Mouse (Mus musculus) adrenal gland, postnatal 25 days (tissue): ENCODE data around the gene Pcsk5. TPM values are rescaled to one million over a fixed set of nuclear protein-coding genes. Genes with fewer than 3 reads are reported as not detected.

ENCODE experiments used
- DNase-seq: peaks from one replicate; pipeline ENCODE4 v3.0.0; 2021; ENCODE audit warnings: mixed read lengths
- total RNA-seq: library from RNA; stranded (reverse); gene quantifications from 2 replicates; pipeline ENCODE4 v1.2.3, GENCODE M21; 2021

Pcsk5 gene
- total RNA-seq, 1 experiment from 2014 or later, result 185 TPM

GRCm38 (mm10) chr19:17393841-17394591, 443.4 kb downstream of the Pcsk5 start, which contains the start of gene Rfk:
Gene Rfk (plus strand): TSS chr19:17394043.
- DNase-seq, result peak; percentile 98

- DNase-seq, result no peak
Observed at GRCm38 (mm10) chr19:17392866-17393265, 444.6 kb downstream of the Pcsk5 start.

GRCm38 (mm10) chr19:17388404-17388803, 449.0 kb downstream of the Pcsk5 start:
- DNase-seq, result no peak

GRCm38 (mm10) chr19:17386424-17386823, 451.0 kb downstream of the Pcsk5 start:
- no peak for DNase-seq

GRCm38 (mm10) chr19:17385426-17385825, 452.0 kb downstream of the Pcsk5 start:
- no peak for DNase-seq

DNA sequence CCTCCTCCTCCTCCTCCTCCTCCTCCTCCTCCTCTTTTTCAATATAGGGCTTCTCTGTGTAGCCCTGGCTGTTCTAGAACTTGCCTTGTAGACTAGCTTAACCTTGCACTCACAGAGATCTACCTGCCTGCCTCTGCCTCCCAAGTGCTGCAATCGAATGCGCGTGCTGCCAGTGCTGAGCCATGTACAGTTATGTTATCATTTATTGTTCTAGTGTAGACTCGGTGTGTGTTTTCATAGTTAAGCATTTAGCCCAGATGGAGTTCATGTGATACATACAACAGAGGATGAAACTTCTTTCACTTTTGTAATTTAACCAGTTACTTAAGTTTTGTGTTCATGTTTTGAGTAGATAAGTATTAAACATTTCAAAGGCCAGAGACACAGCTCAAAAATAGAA, 452.4 kb downstream of the Pcsk5 start:
- DNase-seq, result no peak

GRCm38 (mm10) chr19:17382807-17383397, 454.5 kb downstream of the Pcsk5 start:
- no peak for DNase-seq
